Mouse (Mus musculus) c-Kit-positive CD71-negative TER-119-negative erythroid progenitor cells, embryonic 14.5 days (primary cell): ENCODE results near the gene Megf6.

Experiments
- DNase-seq: peaks from one replicate; pipeline ENCODE4 v3.0.0-alpha.2; 2013; ENCODE audit warnings: low read depth

Megf6 gene

DNA sequence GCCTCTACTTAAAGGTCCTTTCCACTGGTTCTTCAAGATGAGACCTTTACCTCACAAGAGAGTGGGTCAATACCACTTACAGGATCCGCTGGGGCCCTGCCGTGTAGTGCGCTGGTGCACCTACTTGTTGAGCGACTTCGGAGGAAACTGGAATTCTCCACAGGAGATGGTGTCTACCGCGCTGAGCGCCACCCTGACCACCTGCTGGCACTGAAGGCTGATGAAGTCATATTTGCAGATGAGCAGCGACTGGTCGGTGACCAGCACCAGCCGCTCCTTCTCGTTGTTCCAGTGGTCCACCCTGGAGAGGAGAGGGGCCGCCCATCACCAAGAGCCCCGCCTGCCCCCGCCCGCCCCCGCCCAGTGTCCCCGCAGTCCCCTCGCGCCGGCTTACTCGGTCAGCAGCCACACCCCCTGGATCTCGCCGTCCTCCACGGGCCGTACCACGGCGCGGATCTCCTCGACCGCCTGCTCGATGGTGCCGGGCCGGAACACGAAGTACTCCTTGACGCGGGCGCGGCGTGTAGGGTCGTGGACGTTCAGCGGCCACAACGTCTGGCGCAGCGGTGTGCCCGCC is 10.5 kb upstream of the Megf6 start:
- DNase-seq = no peak

DNA sequence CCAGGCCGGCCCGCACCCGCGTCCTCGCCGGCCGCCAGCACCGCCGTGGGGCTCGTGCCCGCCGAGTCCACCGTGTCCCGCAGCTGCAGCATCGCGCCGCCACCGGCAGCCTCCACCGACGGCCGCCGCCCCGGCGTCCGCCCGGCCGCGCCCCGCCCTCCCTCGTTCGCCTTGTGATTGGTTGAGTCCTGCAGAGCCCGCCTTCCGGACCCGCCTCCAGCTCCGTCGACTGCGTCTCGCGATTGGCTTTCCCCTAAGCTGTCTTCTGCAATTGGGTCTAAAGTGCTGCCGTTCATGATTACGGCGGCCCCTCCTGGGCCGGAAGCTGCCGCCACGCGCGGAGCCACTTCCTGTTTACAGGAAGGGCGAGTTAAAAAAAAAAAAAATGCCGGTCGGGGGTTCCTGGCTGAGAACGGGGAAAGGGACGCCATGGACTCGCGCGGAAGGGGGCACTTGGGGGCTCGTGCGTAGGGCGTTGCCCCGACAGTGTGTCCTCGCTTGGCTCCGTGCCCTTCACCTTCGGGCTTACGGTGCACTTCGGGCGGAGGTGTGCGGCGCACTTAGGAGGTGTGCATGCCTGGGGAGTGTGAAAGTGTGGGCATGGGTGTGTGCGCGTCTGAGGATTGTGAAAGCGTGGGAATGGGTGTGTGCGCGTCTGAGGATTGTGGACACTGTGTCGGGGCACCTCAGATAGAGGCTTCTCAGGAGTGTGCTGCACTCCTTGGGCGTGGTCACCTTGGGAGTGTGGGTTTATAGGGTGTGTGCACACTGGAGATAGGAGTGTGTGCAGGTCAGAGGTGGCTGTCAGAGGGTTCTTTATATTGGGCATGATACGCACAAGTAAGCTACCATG is 9.8 kb upstream of the Megf6 start, which contains the start of gene Tprgl:
Gene Tprgl (minus strand): TSS at position 129 of the 853 bp plus-strand sequence.
- peak; percentile 87 for DNase-seq

DNA sequence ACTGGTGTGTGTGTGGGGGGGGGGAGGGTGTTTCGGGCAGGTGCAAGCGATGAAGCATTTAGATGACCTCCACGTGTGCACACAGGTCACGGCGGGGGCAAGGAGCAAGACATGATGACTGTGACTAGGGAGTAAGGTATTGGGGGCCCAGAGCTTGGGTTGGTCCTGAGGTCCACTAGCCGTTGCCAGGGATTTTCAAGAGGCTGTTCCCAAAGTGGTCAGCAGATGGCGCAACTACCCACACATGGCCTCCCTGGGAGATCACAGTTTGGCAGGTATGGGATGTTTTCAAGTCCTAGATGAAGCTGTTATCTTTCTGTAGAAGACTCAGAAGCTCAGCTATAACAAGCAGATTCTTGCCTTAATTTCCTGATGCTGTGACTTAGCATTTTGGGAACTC is 7.2 kb upstream of the Megf6 start:
- peak; percentile 70 for DNase-seq

DNA sequence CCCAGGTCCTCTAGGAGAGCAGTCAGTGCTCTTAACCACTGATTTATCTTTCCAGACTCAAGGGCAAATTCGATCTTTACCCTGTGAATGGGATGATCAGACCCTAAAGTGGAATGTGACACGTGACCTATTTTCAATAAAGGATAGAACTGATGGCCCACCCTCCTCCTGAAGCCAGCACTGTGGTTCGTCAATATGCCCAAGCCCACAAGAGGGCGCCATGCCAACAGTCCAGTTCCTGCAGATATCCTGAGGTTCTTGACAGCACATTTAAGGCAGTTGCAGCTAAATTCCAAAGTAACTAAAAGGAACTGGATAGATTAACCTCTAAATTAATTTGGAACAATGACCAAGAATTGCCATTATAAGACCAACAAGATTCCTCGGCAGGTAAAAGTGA is 3.5 kb upstream of the Megf6 start:
- DNase-seq = peak; percentile 56

DNA sequence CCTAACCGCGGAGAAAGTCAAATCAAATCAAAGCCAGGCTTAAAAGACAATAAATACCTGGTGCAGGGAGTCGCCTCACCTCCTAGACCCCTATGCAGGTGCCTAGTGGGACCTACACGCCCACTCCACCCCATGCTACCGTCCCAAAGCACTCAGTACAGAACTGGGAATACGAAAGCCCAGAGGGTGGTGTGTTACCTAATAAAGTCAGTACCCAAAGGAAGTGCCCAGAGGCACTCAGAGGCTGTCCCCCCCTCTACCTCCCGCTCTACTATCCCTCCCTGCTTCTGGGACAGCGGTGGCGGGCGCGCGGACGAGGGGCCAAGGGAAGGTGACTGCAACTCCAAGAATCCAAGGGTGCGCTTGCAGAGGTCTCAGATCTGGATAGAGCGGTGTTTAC is 509 bp upstream of the Megf6 start:
- no peak for DNase-seq

DNA sequence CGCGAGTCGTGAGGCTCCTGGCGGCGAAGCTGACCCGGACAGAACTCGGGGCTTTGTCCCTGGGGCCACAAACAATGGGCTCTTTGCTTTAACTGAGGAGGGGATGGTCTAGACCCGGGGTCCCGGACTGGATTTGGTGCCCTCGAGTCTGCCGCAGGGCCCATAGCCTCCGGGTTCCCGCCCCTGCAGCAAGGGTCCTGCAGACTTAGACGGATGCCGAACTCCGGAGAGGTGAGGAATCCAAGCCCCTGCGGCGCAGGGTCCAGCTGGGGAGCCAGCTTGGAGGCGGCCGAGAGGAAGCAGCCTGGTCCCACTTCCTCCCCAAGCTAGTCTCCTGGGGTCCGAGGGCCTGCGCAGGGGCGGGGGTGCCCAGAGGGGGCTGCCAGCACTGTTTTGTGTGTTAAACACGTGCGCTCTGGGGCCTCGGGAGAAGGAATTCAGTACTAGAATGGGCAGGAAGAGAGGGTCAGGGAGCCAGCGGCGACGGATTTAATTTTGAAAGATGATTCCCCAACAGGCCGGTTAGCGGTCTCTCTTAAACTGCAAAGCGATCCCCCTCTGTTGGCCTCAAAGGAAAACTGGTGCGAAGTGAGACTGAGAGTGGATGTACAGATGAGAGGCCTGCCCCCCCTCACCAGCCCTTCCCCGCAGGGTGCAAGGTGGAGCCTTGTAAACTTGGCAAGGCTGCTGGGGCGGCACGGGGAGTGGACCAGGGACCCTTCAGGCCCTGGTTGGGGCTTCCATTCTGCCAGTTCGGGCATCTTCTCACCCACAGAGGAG is 811 bp downstream of the Megf6 start:
- DNase-seq = no peak

DNA sequence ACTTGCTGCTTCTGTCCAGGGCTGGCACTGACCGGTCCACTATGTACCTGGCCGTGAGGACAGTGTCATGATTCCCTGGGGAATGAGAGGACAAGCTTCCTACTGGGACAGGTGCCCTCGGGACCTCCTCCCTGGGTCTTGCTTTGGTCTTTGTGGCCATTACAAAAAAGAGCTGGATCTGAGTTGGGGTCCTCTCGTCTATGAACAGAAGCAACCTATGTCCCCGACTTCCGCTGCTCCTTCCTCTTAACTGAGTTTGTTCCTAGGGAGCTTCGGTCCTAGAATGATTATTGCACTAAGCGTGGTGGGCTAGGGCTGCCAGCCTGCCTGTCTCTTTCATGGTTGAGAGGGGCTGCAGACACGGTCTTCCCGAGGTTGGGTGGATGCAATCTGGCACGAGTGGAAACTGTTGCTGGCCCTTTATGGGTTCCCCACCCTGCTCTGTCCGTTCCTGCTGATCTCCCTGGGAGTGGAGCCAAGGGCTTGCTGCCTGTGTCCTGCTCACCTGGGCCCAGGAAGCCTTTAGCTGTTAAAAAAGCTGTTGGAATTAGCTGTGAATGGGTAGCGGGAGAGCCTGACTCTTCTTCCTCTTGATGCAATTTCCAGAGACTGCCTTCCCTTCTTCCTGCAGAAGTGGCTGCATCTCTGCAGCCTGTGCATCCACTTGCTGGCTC is 1.5 kb downstream of the Megf6 start:
- no peak for DNase-seq

DNA sequence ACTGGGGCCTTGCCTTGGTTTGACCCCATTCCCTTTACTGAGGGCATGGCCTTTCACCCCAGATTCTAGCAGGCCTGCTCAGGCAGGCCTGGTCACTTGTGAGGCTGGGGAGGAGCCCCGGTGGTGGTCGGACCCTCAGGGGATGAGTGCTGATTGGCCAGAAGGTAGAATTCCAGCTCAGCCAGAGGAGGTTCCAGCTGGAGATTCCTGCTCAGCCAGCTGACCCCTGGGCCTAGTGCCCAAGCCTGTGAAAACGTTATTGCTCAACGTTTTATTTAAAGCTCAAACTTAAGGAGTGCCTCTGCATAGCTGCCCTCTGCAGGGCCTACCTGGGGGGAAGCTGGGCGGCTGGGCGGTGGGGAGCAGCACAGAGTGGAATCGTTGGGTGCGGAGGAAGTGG is 6.7 kb downstream of the Megf6 start:
- no peak for DNase-seq

DNA sequence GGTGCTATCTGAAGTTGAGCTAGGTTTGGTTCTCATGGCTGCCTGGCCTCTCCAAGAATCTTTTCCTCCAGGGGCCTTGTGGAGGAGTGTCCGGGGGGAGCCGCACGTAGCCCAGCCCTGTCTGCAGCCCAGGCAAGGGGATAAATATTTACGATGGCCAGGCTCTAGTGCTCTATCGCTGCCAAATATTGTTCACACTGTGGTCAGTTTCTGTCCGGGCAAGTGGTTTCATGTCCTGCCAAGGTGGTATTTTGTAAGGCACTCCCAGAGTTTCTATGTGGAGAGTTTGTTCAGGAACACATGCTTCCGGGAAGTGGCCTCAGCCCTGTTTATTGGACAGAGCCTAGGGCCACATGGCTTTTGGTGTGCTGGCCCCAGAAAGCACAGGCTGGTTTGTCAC is 10.5 kb downstream of the Megf6 start:
- no peak for DNase-seq

DNA sequence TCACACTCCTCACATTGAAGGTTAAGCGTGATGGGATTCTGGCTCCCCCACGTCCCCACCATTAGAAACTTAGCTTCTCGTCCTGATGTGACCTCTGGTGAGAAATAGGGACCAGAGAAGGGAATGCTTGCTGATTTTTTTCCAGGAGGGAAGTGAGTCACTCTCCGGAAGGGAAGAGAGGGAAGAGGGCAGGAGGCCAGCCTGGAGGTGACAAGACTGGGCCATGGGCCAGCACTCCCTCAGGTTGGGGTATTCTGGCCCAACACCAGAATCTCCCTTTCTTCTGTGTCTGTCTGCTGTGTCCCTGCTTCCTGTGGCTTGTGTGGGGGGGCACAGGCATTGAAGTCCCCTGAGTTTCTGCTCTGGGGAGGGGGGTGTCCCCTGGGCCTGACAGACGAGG is 13.0 kb downstream of the Megf6 start:
- DNase-seq = no peak

DNA sequence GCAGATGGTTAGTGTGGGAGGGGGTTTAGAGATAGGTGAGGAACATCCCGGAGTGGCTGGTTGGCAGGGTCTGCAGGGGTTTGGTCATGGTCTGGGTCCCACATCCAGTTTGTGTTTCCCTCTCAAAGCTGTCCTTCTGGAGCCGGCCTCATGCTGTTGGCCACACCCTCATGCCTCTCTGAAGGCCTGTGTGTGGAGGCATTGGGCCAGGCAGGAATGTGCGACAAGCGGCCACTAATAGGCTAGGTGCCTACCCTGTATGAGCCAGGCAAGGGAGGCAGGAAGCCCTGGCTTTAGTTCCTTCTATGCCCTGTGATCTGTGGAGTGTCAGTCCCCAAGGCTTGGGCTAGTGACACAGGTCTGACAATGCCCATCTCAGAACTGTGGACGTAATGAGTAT is 14.5 kb downstream of the Megf6 start:
- DNase-seq = no peak

DNA sequence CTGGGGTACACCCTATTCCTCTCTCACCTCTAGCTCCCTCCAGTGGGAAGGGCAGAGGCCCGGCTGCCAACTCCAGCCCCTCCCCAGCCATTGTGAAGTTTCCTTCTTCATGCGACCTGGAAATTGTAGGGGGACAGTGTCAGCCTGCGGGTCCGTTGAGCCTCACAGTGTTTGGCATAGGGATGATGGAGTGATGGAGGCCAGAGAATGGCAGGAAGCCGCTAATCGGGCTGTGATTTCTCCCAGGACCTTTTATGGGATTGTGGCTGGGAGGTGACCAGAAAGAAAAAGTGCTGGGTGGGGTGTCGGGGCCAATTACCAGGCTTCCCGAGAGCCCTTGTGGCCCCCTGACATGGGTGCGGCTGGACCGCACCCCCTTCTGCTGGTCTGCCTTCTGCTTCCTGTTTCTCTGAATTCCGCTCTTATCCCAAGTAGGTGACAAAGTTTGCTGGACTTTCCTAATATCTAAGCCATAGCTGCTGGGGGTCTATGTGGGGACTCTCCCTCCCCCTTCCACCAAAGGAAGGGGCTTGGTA is 15.5 kb downstream of the Megf6 start:
- no peak for DNase-seq

DNA sequence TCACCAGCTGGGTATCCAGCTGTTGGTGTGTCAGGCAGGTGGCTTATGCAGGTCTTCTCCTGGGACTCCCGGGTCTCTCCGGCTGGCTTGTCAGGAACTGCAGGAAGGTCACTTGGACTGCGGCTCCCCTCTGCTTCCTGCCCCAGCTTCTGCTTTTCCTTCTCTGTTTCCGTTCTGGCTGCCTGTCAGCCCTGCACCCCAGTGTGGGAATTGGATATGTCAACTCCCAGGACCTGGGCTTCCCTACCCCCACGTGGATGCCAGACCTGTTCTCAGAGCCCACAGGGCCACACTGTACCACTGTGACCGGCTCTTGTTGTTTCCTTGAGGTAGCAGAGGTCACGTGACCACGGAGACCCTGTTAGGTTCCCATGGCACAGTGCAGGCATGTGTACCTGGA is 18.4 kb downstream of the Megf6 start:
- no peak for DNase-seq

DNA sequence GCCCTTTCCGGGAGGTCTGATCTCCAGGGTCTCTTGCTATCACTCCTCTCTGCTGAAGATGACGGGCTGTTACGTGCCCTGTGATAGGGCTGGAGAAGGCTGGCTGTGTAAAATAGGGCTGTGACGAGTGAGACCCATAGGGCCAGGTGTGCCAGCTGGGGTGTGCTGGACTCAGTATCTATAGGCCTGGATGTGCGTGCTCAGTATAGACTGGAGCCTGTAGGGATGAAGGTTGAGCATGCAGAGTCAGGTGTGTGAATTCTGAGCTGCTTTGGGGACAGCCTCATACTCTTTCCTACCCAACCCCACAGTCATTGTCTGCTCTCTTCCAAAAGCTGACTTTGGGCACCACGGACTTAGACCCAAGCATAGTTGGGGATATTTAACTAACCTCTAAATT is 27.4 kb downstream of the Megf6 start:
- DNase-seq = no peak

DNA sequence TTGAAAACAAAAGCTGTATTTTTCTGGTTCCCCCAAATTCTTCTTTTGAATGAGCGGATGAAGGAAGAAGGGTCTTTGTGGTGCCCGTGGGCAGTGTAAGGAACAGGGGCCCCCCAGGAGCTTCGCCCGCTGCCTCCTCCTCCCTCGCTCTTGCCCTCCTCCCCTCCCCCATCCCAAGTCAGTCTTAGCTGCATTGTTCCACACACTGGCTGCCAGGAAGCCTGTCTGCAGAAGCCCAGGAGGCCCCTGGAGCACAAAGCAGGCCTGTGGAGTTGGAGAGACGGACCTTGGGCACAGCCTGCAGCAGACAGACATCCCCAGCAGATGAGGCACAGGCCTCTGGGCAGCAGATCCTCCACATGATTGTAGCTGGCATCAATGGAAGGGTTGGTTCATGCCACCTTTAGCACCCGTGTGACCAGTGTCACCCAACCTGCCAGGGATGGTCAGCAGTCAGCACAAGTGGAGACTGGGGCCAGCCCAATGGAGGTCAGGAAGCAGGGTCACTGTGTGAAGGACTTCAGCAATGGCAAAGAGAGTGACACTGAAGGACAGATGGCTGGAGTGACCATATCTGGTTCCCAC is 27.9 kb downstream of the Megf6 start:
- DNase-seq = no peak

DNA sequence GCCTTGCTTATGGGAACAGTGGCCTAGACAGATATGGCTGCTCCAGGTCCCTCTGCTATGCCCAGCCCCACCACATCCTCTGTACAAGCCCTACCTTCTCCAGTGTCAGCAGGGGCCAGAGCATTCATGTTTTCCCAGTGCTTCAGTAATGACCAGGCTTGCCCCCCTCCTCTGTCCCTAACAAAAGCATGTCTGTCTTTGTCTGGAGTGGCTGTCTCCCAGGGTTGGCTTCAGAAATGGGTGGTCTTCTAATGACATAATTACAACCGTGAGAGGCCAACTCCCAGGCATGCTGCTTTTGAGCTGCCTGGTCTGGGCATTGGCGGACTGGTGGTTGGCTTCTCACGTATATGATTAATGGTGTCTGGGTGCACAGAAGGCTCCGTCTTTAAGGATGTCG is 31.0 kb downstream of the Megf6 start:
- DNase-seq = no peak

DNA sequence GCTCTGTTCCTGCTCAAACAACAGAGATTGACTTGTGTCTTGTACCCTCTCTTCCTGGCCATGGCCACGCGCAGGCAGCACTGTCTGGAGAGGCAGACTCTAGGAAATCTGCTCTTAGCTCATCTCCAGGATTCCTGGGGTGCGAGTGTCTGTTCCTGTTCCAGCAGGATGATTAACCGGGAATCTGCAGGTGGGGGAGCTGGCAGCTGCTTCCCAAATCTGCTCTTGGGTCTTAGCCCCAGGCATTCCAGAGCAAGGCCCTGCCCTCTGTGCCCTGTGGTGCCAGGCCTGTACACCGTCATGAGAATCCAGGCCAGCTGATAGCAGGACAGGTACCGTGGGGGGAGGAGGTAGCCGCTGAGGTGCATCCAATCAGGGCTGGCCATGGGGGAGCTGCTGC is 34.0 kb downstream of the Megf6 start:
- no peak for DNase-seq

DNA sequence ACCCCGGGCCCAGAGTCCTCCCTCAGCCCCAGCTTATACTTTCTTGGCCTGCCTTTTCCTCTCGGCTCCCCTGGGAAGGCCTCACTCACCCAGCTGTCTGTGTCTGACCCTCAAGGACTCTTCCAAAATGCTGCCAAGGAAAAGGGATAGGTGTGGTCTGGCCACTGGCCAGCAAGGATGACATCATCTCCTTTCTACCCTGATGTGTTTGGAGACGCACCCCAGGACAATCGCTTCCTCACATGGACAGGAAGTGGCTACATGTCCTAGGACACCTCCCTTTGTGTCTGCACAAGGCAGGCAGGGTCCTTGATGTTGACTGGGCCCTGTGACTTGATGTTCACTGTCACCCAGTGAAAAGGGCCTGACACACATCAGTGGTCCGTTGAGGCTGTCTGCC is 34.9 kb downstream of the Megf6 start:
- no peak for DNase-seq

DNA sequence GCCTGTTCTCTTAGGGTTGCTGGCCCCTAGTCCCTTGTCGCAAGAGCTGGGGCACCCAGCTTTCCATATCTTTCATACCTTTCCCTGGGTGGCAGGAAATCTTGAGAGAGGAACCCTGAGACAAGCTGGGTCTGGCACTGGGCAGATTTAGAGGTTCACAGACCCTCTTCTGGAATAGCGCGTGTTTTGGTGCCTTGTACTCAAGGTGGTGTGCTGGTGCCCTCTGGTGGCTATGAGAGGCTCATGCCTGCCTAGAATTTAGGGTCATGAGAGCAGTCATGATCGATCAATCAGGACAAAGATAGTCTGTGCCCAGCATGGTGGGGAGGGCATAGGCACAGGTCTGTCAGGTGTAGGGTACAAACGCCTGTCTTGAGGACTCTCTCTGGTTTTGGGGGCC is 36.7 kb downstream of the Megf6 start:
- DNase-seq = peak; percentile 48

DNA sequence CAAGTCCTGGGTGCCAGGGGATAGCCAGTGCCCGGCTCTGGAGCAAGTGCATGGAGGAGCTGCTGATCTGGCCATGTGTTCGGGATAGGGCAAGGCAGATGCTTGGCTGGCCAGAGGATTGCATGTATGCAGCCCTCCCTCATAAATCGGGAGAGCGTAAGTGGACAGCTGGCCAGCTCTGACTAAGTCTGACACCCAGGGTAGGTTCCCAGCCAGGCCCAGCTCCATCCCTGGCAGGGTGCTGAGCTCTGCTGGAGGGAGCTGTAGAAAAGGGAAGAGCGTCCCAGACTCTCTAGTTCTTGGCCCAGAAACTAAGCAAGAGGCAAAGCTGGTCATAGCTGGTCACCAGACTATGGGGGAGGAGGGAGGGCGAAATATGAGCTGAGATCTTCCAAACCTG is 38.5 kb downstream of the Megf6 start:
- DNase-seq = no peak

DNA sequence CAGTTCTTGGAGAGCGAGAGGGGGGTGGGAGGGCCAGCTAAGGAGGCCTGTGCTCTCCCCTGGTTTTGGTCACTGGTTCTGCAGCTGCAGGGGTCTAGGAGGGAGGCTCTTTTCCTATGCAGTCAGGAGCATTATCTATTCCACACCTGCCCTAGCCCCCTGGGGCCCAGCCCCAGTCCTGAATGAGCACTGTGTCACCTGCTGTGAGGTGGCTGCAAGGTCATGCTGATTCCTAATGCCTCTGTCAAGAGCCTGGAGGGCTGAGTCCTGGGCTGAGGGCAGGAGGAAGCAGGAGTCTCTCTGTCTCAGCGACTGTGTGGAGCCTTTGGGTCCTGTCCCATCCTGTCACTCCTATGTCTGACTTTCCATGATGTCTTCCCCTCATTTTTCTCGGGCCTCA is 39.3 kb downstream of the Megf6 start:
- no peak for DNase-seq

DNA sequence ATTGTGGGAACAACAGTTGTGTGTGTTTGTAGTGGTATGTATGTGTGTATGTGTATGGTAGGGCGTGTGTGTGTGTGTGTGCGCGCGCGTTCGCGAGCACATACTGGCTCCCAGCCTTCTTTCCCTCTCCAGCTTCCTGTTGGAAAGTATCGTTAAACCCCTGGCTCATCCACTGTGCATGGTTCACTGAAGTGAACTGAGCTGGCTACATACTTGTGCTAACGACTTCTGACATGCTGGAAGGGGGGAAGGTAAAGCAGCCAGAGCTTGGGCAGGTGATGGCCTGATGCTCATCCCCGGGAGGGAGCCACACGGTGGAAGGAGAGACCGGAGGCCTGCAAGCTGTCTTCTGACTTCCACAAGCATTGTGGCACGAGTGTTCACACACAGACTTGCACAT is 40.9 kb downstream of the Megf6 start:
- no peak for DNase-seq
